Mouse (Mus musculus) CD4-positive naive resting alpha-beta T cell, adult 57 days (primary cell): ENCODE results near the gene Il1rapl1. TPM values are rescaled to one million over a fixed set of nuclear protein-coding genes. Genes with fewer than 3 reads are reported as not detected.

ENCODE experiments used
- total RNA-seq: library from RNA; stranded (reverse); gene quantifications from one replicate; pipeline ENCODE4 v1.2.4, GENCODE M21; 2023

The Il1rapl1 gene
- not detected for total RNA-seq

DNA sequence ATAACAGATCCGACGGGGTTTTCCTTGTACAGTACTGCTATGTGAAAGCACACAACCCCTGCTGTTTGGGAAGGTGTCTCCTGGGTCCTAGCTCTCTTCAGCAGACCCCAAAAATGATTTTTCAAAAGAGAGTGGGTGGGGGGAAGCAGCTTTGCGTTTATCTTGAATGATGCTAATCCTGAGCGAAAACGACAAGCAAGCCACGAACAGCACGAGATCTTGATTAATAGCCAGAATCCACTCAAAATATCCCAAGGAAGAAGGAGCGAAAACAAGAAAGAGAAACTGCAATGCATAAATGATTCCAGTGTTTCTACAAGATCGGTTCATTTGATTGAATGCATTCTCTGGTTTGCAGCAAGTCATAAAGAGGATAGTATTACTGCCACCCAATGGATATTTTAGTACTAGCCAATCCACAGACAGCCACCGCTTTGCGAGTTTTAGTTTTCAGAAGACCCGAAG lies at the start of gene Il1rapl1:
TSS of gene Il1rapl1 (minus strand) at position 37 of the 465 bp plus-strand sequence.

